Mouse (Mus musculus): ENCODE data around the gene Gaa.
"Not testable (repeated sequence)": the region's sequence is repeated elsewhere in the genome, so short reads cannot be mapped to it uniquely, and the experiment has no call there.

- not testable (repeated sequence) for TF ChIP-seq GATA1, TAL1 (IDR thresholded peaks at IDR 0.05; ENCODE audit: low read length)
Observed at GRCm38 (mm10) chr11:119256557-119256956, 11.1 kb upstream of the Gaa start.

Measured in erythroblast, embryonic 14.5 days (primary cell).